Mouse (Mus musculus) testis, adult 2 months (tissue): ENCODE measurements around the gene Proser2.

Source experiments
- CTCF ChIP-seq: fragments of 200-500 bp; IDR thresholded peaks from 2 replicates; pipeline ENCODE4 v1.5.1; 2012; ENCODE audit warnings: low read depth, mild to moderate bottlenecking, inconsistent platforms, low read length, moderate library complexity; ENCODE audit not compliant: control insufficient read depth, insufficient read depth, insufficient replicate concordance
- POLR2A ChIP-seq: fragments of 200-500 bp; IDR thresholded peaks from 2 replicates; pipeline ENCODE4 v1.6.1; 2012; ENCODE audit warnings: low read depth, mild to moderate bottlenecking, inconsistent platforms, low read length, moderate library complexity; ENCODE audit not compliant: control insufficient read depth

DNA sequence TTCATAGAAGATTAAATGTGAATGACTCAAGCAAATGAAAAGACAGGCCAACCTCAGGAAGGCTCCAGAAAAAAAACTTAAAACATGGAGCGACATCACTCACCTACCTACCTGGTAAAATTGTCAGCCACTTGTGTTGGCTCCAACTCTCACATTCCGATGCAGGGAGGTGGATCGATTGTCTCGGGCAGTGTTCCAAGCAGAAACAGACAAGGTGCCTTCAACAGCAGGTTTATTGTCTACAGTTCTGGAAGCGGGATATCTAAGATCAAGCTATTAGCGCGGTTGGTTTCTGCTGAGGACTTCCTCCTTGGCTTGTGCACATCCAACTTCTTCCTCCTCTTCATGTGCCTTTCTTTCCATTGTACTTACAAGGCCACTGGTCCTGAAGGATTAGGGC is 27.6 kb upstream of the Proser2 start:
- TF ChIP-seq POLR2A (no peak), CTCF (no peak)
